Mouse (Mus musculus) heart, postnatal 10 days (tissue): ENCODE results near the gene Clic5. TPM values are rescaled to one million over a fixed set of nuclear protein-coding genes. Genes with fewer than 3 reads are reported as not detected.
"Not testable (repeated sequence)": the region's sequence is repeated elsewhere in the genome, so short reads cannot be mapped to it uniquely, and the experiment has no call there.

Source experiments
- DNase-seq, 2 experiments: peaks; one replicate each; pipeline ENCODE4 v3.0.0; 2021
- intact Hi-C: fragments of 180-260 bp; cut with DNase I; formaldehyde crosslinking; loops from one replicate; pipeline ENCODE4 v1.15.1; 2025
- total RNA-seq, 2 experiments: library from RNA; stranded (reverse); gene quantifications; 2 replicates each; pipeline ENCODE4 v1.2.3; 2021

Gene Clic5
- 100 to 1,000 TPM; 101 to 104 TPM for total RNA-seq

DNA sequence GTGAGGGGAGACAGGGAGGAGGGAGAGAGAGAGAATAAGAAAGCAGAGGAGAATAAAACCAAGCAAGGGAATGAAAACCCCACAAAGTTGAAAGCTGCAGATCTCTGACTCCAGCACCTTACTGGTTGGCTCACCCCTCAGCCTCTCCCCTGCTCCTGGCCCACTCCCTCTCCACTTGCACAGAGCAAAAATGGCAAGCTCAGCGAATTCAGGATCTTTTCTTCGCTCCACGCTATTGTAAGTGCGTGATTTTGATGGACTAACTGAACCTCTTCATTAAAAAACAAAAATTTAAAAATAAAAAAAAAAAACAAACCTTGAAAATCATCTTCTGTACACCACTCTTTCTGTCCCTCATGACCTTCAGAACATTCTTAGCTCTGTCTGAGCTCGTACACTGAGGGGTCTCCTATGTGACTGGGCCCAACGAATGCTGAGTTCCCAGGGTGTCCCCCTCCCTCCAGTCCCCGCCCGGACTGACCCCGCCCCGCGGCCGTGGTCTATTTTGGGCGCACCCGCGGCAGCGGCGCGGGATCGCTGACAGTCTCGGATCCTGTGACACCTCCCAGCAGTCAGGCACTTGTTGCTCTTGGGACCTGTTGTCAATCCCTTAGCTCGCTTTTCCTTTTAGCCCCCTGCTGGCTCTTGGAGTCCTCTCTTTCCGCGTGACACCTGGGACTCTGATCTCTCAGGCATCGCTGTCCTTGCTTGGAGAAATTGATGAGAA, at the start of gene Clic5:
Gene Clic5 (plus strand): TSS at position 543 of the 727 bp plus-strand sequence.
- intact Hi-C loops, result loop anchor here (2.0 kb wide), 2 partner anchors 19 to 35 kb away; no protein-coding TSS in a partner anchor
- DNase-seq, result peak; percentile 84 to 88

DNA sequence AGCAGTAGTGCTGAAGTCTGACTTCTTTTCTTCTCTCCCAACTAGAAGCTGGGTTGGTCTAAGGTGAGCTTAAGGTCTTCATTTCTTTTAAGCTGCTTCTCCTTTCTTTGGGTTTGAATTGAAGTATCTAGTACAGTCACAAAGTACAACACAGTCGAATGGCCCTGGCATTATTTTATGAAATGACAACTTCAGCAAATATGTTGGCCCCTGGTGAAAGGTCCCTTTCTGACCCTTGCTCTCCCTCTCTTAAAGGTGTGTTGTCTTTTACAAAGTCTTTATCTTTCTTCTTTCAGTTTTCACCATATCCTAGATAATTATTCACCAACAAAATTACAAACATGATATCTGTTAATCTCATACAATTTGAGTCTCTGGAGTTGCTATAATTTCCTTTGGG, 42.6 kb upstream of the Clic5 start:
- intact Hi-C loops, result no loop called here
- no peak for DNase-seq

DNA sequence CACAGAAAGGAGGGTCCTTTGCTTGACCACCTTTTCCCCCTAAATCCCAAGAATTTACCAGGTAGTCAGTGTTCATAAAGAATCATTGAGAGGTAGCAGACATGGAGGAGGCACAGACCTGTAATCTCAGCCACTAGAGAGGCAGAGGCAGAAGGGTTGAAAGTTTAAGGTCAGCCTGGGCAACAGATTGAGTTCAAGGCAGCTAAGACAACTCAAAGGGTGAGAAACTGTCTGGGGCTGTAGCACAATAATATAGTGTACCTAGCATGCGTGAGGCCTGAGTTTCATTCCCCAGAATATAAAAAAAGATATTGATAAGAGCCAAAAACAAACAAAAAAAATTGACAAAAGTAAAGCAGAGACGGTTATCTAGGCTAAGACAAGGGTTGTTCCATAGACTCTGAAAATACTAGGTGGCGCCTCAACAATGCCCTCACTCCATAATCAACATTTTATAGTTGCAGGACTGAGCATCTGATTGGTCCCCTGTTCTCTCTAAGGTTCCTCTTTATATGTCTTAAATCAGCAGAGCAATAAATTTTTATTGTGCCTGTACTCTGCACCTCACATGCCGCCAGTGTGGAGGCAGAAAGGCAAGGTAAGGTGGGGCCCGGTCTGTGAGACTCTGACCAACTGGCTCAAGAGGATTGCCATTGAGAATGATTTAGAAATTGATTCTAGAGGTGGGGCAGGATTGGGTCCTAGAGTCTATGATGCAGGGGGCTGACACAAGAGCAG, 40.1 kb upstream of the Clic5 start:
- DNase-seq, result no peak
- intact Hi-C loops, result no loop called here

DNA sequence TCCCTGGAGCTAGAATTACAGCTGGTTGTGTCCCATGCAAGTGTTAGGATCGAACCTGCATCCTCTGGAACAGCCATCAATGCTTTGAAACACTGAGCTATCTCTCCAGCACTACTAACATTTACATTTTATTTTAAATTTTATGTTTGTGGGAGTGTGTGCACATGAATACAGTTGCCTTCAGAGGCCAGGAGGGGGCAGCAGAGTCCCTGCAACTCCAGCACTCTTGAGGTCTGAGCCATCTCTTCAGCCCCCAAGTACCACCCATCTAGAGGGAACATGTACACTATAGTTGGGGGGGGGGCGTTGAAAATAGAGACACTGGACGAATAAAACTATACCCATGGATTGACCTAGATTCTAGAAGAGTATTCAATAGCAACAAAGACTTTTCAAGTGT, 37.3 kb upstream of the Clic5 start:
- intact Hi-C loops, result loop anchor here (1.0 kb wide), 1 partner anchor 105 kb away; no protein-coding TSS in a partner anchor
- DNase-seq, result peak; percentile 56 to 80

DNA sequence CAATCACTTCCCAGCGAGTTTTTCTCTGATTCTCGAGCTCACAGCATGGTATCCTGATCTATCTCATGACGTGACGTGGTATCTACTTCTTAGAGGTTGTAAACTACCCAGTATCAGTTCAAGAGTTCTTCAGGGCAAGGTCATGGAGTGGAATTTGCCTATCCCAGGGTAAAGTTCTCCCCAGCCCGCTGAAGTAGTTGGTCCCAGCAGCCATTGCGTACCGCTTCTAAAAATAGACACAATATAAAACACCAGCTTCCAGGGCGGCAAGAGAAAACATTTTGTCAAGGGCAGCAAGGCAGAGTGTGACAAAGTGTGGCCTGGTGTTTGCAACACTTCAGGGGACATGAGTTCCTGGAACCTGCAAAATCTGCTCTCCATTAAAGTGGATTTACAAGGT, 36.5 kb upstream of the Clic5 start:
- intact Hi-C loops, result loop anchor here (1.0 to 2.0 kb wide), 2 partner anchors 37 to 104 kb away; partner anchors contain the start of gene Clic5
- peak; percentile 46 to 48 for DNase-seq

DNA sequence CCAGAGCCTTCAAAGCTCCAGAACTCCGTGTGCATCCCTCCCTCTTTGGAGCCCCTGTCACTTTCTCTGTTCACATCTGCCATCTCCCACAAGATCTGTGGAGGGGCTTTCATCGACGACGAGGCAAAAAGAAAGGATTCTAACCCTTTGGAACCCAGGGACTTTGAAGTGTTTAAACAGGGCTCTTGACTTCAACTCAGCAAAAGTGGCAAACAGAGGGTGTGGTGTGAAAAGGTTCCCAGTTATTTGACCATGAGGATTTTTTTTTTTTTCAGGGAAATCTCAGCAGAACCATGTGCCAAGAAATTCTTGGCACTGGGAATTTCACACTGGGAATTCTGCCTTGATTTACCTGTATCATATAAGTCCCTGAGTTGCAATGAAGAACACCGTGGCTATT, 34.5 kb upstream of the Clic5 start:
- DNase-seq, result no peak

DNA sequence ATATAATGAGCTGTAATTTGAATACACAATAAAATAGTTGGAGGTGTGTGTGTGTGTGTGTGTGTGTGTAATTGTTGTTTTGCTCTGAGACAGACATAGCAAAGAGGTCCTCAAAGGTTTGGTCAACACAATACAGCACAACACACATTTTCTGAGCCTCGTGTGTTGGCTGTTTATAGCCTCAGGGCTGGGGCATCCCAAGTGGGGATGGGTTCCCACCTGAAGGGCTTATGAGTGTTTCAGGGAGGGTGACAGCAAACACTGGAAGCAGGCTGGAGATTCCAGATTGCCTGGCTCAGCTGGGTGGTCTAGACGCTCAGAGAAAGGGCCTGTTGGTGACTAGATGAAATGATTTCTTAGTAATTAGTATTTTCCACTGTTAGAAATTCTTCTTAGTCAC, 33.2 kb upstream of the Clic5 start:
- intact Hi-C loops, result no loop called here
- no peak for DNase-seq

More for the DNA sequence above, 34.5 kb upstream of the Clic5 start:
- intact Hi-C loops, result loop anchor here (2.0 kb wide), 1 partner anchor 35 kb away; the partner anchor contains the start of gene Clic5

DNA sequence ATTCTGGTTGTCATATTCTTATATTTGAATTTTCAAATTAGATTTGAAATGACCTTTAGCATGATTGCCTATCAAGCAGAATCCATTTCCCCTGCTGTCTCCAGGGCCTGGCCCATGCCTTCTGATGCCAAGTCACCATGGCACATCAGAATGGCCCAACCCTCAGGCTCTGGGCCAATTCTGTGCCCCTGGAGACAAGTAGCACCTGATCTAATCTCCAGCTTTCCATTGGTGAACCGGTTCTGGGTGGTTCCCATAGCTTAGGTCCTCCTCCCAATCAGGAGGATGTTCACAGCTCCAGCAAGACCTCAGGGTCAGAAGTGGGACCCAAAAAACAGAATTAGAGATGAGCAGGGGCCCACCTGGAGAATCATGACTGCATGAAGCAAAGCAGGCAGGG, 30.2 kb upstream of the Clic5 start:
- DNase-seq, result no peak
- intact Hi-C loops, result no loop called here

DNA sequence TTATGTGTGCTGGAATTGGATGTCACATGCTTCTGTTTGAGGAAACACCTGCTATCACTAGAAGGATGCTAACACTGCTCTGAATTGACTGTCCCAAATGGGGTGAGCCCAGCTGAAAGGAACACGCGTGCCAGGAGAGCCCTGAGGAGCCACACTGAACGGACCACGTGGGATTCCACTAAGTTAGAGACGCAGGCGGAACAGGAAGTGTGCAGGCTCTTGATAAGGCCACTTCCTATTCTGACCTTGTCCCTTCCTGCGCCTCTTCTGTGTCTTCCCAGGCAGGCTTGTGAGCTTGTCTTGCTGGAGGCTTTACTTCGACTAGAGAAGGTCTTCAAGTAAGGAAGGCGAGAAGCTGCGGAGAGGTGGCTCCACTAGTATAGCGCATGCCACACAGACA, 27.9 kb upstream of the Clic5 start:
- intact Hi-C loops, result no loop called here
- no peak for DNase-seq

DNA sequence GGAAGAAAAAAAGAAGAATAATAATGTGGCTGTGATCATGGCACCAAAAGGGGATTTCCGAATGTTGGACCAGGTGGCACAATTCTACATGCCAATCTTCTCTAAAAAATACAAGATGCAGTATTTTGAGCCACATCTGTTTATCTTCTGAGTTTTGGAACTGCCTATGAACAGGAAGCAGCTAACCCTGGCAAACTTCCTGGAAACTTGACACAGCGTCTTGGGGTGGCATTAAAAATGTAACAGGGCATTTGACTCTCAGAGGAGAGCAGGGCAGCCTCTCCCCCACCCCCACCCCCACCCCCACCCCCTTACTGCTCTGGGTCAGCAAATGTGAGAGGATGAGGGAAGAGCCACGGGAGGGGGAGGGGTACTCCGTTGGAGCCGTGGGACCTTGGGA, 25.9 kb upstream of the Clic5 start:
- intact Hi-C loops, result no loop called here
- DNase-seq, result peak in 1 of 2 experiments; percentile 33

DNA sequence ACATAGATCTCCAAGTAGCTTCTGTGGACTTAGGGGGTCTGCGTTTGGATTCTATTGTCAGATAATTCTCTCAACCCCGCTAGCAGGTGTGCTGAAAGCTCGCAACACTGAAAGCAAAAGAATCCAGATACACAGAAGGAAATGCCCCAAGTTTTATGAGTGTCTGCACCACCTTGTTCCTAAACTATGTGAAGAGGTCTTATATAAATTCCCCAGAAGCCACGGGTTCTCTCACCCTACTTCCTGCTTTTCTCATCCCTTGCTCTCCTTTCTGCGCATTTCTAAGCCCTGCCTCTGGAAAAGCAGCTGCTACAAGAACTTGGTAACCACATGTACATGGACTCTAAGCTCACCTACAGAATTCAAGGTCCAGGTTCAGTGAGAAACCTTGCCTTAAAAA, 25.4 kb upstream of the Clic5 start:
- intact Hi-C loops, result no loop called here
- no peak for DNase-seq

DNA sequence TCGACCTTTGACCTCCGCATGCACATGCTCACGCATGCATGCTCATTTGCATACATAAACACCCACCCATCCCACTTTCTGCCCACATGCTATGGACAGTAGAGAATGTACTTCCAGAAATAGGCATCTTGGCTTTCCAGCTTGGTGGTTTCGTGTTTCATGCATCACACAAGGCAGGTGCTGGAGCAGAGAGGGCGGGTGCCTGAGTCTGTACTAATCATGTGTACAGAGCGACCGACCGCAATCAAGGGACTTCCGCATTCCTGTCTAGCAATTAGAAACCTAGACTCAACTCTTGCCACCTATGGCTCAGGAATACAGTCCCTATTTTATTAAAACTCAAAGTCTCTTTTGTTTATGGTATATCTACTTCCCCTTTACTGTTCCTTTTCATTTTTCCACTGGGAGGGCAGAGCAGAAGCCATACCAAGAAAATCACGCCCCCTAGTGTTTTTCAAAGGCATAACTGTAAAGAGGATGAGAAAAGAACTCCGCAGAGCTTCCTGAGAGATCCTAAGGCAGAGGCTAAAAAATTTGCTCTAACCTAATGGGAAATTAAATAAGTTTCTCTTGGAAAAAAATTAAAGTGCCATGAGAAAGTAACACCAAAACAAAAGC, 22.5 kb upstream of the Clic5 start:
- no peak for DNase-seq
- intact Hi-C loops, result no loop called here

DNA sequence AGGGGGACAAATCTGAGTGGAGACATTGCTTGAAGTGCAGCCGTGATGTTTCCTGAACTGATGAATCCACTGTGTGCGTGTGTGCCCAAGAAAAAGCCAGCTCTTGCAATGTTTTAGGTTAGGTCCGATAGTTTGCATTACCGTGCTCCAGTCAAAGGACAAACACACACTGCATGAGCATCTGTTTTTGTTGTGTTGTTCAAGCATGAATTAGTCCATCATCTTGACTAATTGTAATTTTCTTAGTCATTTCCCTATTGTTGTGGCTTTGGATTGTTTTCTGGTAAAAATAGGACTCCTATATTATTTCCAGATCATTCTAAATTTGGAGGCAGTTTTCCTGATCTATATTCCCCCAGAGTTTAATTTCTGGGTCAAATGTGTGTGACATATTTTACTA, 18.7 kb upstream of the Clic5 start:
- DNase-seq, result no peak
- intact Hi-C loops, result loop anchor here (2.0 kb wide), 1 partner anchor 19 kb away; the partner anchor contains the start of gene Clic5

DNA sequence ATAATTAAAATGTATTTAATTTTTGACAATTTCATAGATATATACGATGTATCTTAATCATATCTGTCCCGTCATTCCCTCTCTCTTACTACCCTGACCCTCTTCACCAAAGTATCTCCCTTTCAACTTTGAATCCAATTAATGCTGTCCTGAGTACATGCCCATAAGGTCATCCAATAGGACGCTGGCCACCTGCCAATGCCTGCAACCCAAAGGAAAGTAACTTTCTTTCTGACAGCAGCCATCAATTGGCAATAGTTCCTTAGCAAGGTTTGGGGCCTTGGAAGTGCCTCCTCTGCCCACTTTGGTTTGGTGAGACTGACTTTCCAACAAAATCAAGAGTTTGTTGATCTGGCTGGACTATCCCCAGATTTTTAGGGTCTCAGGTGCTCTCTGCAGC, 18.1 kb upstream of the Clic5 start:
- no peak for DNase-seq
- intact Hi-C loops, result no loop called here

DNA sequence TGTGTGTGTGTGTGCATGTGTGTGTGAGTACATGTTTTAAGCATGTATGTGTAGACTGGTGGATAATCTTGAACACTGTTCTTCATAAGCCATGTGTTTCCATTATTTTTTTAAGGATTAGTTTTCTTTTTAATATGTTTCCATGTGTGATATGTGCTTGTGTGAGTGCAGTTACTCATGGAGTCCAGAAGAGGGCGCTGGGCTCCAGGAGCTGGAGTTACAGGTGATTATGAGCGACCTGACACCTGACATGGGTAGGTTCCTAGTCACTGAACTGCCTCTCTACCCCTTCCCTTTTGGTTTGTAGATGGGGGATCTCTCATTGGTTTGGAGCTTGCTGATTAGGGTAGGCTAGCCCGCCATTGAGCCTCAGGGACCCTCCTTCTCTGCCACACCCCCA, 16.5 kb upstream of the Clic5 start:
- no peak for DNase-seq
- intact Hi-C loops, result no loop called here

DNA sequence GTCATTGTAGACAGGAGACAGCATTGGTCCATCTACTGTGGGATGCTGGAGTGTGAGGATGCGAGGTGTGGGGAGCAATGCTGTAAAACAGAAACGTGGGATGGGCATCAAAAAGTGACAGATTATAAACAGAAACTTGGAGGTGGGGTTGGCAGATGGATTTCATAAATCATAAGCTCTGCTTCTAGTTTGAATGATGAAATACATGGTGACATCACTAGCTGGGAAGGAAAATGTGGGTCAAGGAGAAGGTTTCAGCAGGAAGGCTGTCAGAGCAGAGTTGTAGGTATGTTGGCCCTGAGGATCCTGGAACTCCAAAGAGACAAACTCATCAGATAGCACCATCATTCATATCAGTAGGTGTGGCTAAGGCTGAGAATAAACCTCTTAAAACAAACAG, 15.0 kb upstream of the Clic5 start:
- no peak for DNase-seq
- intact Hi-C loops, result no loop called here

DNA sequence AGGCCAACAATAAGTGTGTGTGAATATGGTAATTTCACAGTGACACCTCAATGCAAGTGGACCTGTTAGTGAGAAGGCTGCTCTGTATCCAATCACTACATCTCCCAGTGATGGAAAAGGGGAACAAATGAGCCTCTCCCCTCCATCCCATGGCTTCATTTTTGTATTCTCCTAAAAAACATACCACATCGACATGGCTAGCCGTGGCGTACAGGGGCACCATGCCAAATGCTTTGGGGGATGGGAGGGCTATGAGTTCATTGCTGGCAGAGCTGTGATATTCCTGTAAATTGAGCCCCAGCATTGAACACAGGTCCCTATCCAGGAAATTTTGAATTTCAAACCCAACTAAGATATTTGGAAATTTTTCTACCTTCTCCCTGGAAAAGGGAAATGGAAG, 11.1 kb upstream of the Clic5 start:
- intact Hi-C loops, result no loop called here
- DNase-seq, result no peak

DNA sequence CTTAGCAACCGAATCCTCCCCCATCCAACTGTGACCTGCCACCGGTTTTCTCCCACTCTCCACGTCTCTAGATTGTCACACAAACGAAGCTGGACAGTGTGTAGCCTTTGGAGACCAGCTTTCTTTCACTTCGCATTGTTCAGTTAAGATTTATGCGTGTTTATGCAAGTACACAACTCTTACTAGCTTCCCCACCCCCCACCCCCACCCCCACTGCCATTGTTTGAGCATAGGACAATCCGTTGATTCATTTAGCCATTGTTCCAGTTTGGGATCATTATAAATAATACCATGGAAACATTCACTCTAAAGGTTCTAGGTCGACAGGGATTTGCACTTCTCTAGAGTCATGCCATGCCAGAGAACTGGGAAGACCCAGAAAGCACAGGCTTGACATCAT, 7.0 kb upstream of the Clic5 start:
- intact Hi-C loops, result no loop called here
- no peak for DNase-seq

DNA sequence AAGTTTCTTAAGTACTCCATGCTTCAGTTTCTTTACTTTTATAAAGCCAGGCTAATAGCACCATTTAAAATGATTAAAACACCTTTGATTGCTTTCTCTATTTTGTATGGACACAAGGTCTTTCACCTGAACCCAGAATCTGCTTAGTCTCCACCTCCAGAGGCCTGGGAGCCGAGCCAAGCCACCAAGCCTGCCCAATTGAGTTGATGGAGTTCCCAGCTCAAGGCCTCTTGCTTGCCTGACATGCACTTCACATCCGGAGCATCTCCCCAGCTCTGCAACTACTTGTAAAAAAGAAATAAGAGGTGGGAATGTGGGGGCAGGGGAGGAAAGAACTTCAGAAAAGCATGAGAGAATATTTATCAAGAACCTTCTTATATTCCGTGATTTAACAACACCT, 1.5 kb upstream of the Clic5 start:
- DNase-seq, result no peak
- intact Hi-C loops, result no loop called here

DNA sequence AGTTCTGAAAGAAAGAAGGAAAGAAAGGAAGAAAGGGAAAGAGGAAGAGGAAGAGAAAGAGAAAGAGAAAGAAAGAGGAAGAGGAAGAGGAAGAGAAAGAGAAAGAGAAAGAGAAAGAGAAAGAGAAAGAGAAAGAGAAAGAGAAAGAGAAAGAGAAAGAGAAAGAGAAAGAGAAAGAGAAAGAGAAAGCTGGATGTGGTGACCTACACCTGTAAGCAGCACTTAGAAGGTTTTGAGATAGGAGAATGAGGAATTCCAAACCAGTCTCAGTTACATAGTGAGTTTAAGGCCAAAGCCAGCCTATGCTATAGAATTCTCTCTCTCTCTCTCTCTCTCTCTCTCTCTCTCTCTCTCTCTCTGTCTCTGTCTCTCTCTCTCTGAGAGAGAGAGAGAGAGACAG, 847 bp upstream of the Clic5 start:
- intact Hi-C loops, result not testable (repeated sequence)

DNA sequence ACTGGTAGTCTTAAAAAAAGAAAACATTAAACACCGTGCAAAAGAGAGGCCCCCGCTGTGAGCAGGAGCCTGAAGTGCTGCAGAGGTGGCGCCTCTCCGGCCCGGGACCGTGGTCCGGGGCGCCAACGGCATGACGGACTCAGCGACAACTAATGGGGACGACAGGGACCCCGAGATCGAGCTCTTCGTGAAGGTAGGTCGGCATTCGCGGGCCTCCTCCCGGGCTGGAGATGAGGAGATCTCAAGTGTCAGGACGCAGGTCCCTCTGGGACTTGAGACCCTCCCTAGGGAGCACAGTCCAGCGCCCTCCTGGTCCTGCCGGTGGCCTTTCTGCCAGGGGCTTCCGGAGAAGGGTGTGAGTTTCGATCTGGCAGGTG, 373 bp downstream of the Clic5 start:
- no peak for DNase-seq
- intact Hi-C loops, result loop anchor here (1.0 to 2.0 kb wide), 3 partner anchors 20 to 68 kb away; no protein-coding TSS in a partner anchor

More for the DNA sequence above, 847 bp upstream of the Clic5 start:
- not testable (repeated sequence) for DNase-seq
